Mouse (Mus musculus) stomach, embryonic 14.5 days (tissue): Measurements from ENCODE around the gene Tnni2. TPM values are rescaled to one million over a fixed set of nuclear protein-coding genes. Genes with fewer than 3 reads are reported as not detected.

Experiments used
- ATAC-seq: fragments of 200-750 bp; cut with Nextera tagmentation; 2 replicates; pipeline ENCODE4 v1.8.0; 2017; ENCODE audit warnings: low read depth, moderate TSS enrichment; ENCODE audit not compliant: insufficient number of reproducible peaks, insufficient read depth, low FRiP score
- H3K27ac ChIP-seq: fragments of 300-500 bp; sonication (generic); 2 replicates; pipeline ENCODE4 v1.5.1; 2014; ENCODE audit warnings: mild to moderate bottlenecking, low read length, moderate library complexity, mixed read lengths
- H3K27me3 ChIP-seq: fragments of 300-500 bp; sonication (generic); 2 replicates; pipeline ENCODE4 v1.6.1; 2014; ENCODE audit warnings: low read length, control low read depth, mixed read lengths; ENCODE audit not compliant: control insufficient read depth, insufficient read depth
- H3K36me3 ChIP-seq: fragments of 300-500 bp; sonication (generic); 2 replicates; pipeline ENCODE4 v1.6.1; 2014; ENCODE audit warnings: mild to moderate bottlenecking, control low read depth, low read length, moderate library complexity, mixed read lengths; ENCODE audit not compliant: control insufficient read depth, insufficient read depth
- H3K4me1 ChIP-seq: fragments of 300-500 bp; sonication (generic); 2 replicates; pipeline ENCODE4 v1.6.1; 2014; ENCODE audit warnings: low read length, control low read depth, mixed read lengths; ENCODE audit not compliant: control insufficient read depth, insufficient read depth
- H3K4me2 ChIP-seq: fragments of 300-500 bp; sonication (generic); replicated peaks from 2 replicates; pipeline ENCODE4 v1.6.1; 2014; ENCODE audit warnings: low read depth, low read length, control low read depth
- H3K4me3 ChIP-seq: fragments of 300-500 bp; sonication (generic); 2 replicates; pipeline ENCODE4 v1.5.1; 2014; ENCODE audit warnings: low read depth, low read length, control low read depth
- H3K9ac ChIP-seq: fragments of 300-500 bp; sonication (generic); replicated peaks from 2 replicates; pipeline ENCODE4 v1.6.1; 2014; ENCODE audit warnings: low read depth, mild to moderate bottlenecking, control low read depth, low read length, moderate library complexity, mixed read lengths
- H3K9me3 ChIP-seq: fragments of 300-500 bp; sonication (generic); 2 replicates; pipeline ENCODE4 v1.6.1; 2016; ENCODE audit warnings: low read depth, low read length, control low read depth; ENCODE audit not compliant: control insufficient read depth
- WGBS: fragments of 180-500 bp; shearing (Covaris S2); extraction: QIAGEN DNeasy Blood & Tissue Kit; methylation state at CpG from one replicate; pipeline ENCODE4 v1.1.7; 2014; 5-methylcytosine and 5-hydroxymethylcytosine counted together
- polyA plus RNA-seq: library from polyadenylated mRNA; unstranded; fragments of >200 nt; fragmentation: Nextera tagmentation; extraction: Ambion mirVana; gene quantifications from 2 replicates; pipeline ENCODE4 v1.2.1, GENCODE M21; 2014

Gene Tnni2
- polyA plus RNA-seq, 1 experiment from 2014 or later: 4.6 TPM

DNA sequence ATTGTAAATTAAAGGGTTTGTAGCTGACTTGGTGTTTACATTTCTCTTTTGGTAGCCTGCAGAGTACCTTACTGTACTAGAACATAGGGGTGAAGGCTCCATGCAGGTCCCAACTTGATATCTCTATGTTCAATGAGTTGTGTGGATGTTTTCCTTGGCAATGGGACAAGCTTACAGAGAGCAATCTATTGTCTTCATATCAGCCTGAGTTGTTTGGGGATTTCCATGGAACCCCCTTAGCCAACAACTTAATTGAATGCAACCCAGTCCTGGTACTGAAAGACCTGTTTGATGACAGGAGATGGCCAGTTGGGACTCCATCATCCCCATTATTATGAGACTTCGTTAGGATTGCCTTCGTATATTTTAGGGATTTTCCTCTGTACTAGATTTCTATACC is 23.6 kb upstream of the Tnni2 start:
- H3K27me3 ChIP-seq: no peaks in the 10 kb centered on the region
- no peaks in the 10 kb centered on the region for H3K9me3 ChIP-seq
- WGBS: 89% methylated on average over 2 of the region's 2 CpGs
- no peak overlapping the region for H3K27ac ChIP-seq
- no peak overlapping the region for H3K4me2 ChIP-seq
- no peak overlapping the region for H3K4me3 ChIP-seq
- no peaks in the 10 kb centered on the region for H3K4me1 ChIP-seq
- no peak overlapping the region for H3K9ac ChIP-seq
- no peak for ATAC-seq
- no peaks in the 10 kb centered on the region for H3K36me3 ChIP-seq

DNA sequence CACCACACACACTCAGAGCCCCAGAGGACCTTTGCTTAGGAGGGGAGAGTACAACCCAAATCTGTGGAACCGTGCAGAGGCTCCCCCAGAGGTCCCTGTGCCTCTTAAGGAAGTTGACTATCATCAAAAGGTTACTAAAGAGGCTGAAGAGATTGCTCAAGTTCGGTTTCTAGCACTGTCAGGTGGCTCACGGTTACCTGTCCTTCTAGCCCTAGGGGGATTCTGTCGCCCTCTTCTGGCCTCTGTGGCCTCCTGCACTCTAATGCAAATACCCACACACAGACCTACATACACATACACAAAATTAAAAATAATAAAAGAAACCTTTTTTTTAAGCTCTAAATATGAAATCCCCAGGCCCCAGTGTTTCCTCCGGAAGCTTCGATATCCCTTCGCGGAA is 22.9 kb upstream of the Tnni2 start:
- ATAC-seq: no peak
- no peak overlapping the region for H3K27ac ChIP-seq
- no peak overlapping the region for H3K4me2 ChIP-seq
- H3K9ac ChIP-seq: no peak overlapping the region
- H3K4me1 ChIP-seq: no peaks in the 10 kb centered on the region
- WGBS: 90% methylated on average over 8 of the region's 8 CpGs
- no peaks in the 10 kb centered on the region for H3K9me3 ChIP-seq
- H3K4me3 ChIP-seq: no peak overlapping the region
- H3K27me3 ChIP-seq: no peaks in the 10 kb centered on the region
- H3K36me3 ChIP-seq: no peaks in the 10 kb centered on the region

DNA sequence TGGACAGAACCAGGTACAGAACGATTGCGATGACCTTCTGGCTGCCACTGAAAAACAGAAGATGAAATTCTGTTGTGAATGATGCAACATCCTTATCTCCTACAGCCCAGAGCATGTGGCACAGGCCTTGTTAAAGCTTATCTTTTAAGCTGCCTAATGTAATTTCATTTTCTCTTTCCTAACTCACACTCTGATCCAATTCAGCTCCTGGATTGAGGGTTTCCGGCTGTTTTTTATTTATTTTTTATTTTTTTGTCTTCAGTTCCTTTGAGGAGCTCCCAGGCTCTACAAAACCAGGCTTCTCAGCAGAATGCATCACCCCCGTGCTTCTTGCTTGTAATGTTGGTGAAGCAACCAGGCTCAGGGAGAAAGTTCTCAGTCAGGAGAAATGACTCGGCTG is 21.7 kb upstream of the Tnni2 start:
- Histone ChIP-seq H3K4me2 (no peak overlapping the region), H3K27me3 (no peaks in the 10 kb centered on the region), H3K9me3 (no peaks in the 10 kb centered on the region), H3K4me1 (no peaks in the 10 kb centered on the region), H3K27ac (no peak overlapping the region), H3K4me3 (no peak overlapping the region), H3K9ac (no peak overlapping the region), H3K36me3 (no peaks in the 10 kb centered on the region)
- ATAC-seq: no peak
- 74% methylated on average over 5 of the region's 5 CpGs for WGBS

DNA sequence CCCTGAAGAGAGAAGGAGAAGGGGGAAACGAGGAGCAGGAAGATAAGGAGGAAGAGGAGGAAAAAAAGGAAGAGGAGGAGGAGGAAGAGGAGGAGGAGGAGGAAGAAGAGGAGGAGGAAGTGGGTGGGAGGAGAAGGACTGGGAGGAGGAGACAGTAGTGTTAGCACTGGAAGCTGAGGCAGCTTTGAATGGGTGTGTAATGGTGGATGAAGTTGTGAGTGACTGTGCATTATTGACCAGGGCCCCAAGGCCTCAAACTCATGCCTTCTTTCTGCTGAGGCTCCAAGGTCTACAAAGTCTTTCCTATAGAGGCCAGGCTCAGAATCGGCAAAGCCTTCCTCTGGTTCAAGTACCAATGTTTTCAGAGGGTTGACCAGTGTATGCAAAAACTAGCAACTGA is 19.8 kb upstream of the Tnni2 start:
- Histone ChIP-seq H3K27ac (no peak overlapping the region), H3K4me1 (no peaks in the 10 kb centered on the region), H3K9me3 (no peaks in the 10 kb centered on the region), H3K36me3 (no peaks in the 10 kb centered on the region), H3K4me2 (no peak overlapping the region), H3K27me3 (no peaks in the 10 kb centered on the region), H3K9ac (no peak overlapping the region), H3K4me3 (no peak overlapping the region)
- no peak for ATAC-seq
- WGBS: 71% methylated on average over 2 of the region's 2 CpGs

DNA sequence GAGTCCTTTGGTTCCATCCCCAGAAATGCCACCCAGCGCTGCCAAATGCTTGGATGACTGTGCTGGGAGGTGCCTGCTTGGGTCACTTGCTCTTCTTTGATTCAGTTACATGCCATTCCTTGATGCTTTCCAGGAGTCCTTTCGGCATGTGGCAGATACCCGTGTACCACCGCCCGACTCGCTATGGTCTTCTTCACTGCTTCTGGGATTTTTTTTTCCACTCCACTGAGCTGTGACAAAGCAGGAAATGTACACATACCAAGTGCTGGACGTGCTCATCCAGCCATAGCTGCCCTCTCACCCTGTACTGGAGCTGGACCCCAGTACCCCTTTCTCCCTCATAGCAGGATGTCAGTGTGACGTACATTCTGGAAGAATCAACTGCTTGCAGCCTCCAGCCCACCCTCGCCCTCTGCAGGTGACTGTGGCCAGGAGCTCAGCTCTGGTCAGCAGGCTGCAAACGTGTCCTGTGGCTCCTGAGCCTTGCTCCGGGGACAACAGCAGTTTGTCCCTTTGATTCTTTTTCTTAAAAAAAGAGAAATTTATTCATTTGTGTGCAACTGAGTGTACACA is 15.9 kb upstream of the Tnni2 start:
- H3K4me3 ChIP-seq: no peak overlapping the region
- no peak overlapping the region for H3K9ac ChIP-seq
- WGBS: 69% methylated on average over 11 of the region's 11 CpGs
- no peak for ATAC-seq
- no peaks in the 10 kb centered on the region for H3K9me3 ChIP-seq
- no peak overlapping the region for H3K4me2 ChIP-seq
- peaks cover 8% of the 10 kb centered on the region for H3K4me1 ChIP-seq
- H3K27ac ChIP-seq: no peak overlapping the region
- H3K27me3 ChIP-seq: no peaks in the 10 kb centered on the region
- H3K36me3 ChIP-seq: no peaks in the 10 kb centered on the region

DNA sequence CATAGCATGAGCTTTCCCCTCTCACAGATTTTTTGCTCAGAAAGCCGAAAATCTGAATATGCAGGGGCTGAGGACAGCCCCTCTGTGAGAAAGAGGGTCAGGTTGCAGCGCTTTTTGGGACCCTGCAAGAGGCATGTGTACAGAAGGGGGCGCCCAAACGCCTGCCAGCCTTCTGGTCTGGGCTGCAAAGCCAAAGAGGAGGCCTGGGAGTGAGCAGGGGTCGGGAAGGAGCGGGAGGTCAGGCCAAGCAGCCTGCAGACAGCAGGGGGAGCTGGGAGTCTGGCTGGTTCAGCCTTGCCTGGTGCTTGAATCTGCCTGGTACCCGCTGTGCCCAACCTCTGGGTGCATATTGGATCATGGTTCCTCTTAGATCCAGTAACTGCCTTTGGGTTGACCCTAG is 13.4 kb upstream of the Tnni2 start:
- no peaks in the 10 kb centered on the region for H3K9me3 ChIP-seq
- H3K27me3 ChIP-seq: no peaks in the 10 kb centered on the region

DNA sequence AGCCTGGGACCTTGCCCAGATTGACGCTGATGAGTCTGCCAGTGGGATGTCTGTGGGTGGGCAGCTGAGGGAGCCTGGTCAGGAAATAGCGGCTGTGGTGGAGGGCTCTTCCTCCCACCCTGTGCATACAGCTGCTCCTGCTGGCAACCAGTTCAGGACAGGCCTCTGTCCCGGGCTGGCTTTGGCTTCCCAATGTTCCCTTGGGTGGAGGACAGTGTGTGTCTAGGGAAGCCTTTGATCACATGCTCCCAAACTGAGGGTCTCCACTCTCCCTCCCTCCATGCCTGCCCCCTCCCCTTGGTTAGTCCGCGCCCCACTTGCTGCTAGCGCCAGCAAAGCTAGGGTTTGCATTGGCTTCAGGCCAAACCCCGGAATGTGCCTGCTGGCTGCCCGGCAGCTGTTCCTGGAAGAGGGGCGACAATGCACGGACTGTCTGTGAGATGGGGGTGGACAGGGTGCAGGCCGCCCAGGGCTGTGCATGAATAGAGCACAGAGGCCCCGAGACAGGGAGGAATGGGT is 11.4 kb upstream of the Tnni2 start:
- no peak overlapping the region for H3K4me2 ChIP-seq
- 34% methylated on average over 12 of the region's 12 CpGs for WGBS
- H3K9ac ChIP-seq: no peak overlapping the region

More for the DNA sequence above, 13.4 kb upstream of the Tnni2 start:
- Histone ChIP-seq H3K9ac (no peak overlapping the region), H3K4me1 (peaks cover 8% of the 10 kb centered on the region), H3K36me3 (no peaks in the 10 kb centered on the region), H3K27ac (no peak overlapping the region), H3K4me3 (no peak overlapping the region), H3K4me2 (no peak overlapping the region)
- WGBS: 11% methylated on average over 7 of the region's 7 CpGs
- peak; percentile 20; the same call in 1 of the 2 replicates for ATAC-seq

DNA sequence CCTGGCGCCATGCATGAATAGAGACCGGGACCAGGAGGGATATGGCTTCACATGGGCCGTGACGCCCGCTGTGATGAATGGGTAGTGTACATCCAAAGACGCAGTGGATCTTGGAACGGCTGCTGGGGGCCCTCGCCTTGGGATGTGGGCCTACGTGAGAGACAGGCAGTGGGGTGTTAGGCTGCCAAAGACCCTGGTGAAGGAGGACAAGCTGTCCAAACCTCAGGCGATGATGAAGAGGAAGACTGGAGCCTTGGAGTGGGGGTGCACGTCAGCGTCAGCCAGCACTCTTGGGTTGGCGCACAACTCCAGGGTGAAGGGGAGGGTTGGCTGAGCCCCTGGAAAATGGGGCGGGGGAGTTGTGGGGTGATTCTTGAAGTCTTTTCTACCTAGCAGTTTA is 10.5 kb upstream of the Tnni2 start:
- H3K4me3 ChIP-seq: no peak overlapping the region
- no peaks in the 10 kb centered on the region for H3K27me3 ChIP-seq
- H3K9me3 ChIP-seq: no peaks in the 10 kb centered on the region
- no peak overlapping the region for H3K9ac ChIP-seq
- no peak overlapping the region for H3K27ac ChIP-seq
- H3K36me3 ChIP-seq: no peaks in the 10 kb centered on the region
- no peak for ATAC-seq
- H3K4me2 ChIP-seq: no peak overlapping the region
- 86% methylated on average over 14 of the region's 14 CpGs for WGBS
- H3K4me1 ChIP-seq: peaks cover 11% of the 10 kb centered on the region

More for the DNA sequence above, 11.4 kb upstream of the Tnni2 start:
- no peaks in the 10 kb centered on the region for H3K27me3 ChIP-seq
- peak overlapping the region; percentile 49; the same call in 1 of the 2 replicates for H3K27ac ChIP-seq
- no peaks in the 10 kb centered on the region for H3K9me3 ChIP-seq
- H3K36me3 ChIP-seq: no peaks in the 10 kb centered on the region
- no peak overlapping the region for H3K4me3 ChIP-seq
- peak; percentile 35; the same call in 1 of the 2 replicates for ATAC-seq
- peaks cover 8% of the 10 kb centered on the region for H3K4me1 ChIP-seq

DNA sequence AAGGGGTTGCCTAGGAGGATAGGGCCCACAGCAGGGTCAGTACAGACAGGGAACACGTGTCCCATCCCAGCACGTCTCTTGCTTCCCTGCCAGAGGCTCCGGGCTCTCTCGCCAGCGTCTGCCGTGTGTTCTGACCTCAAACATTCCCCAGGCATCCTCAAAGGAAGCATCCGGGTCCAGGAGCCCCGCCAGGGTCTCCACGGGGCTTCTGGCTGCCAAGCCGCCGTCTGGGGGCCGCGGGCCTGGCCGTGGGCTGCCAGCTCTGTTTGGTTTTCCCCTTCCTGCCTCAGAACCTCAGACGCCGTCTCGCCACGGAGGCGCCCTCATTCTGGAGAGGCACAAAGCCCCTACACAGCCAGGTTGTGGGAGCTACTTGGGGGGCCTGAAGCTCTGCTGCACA is 8.0 kb upstream of the Tnni2 start:
- Histone ChIP-seq H3K9me3 (no peaks in the 10 kb centered on the region), H3K4me3 (no peak overlapping the region), H3K4me1 (peaks cover 11% of the 10 kb centered on the region), H3K27ac (no peak overlapping the region), H3K9ac (no peak overlapping the region; the same call in 1 of the 2 replicates), H3K4me2 (no peak overlapping the region), H3K27me3 (no peaks in the 10 kb centered on the region), H3K36me3 (no peaks in the 10 kb centered on the region)
- 26% methylated on average over 19 of the region's 19 CpGs for WGBS
- ATAC-seq: no peak
